Mouse (Mus musculus) Muller cell, postnatal 12 days (primary cell): ENCODE results near the gene Gm20219.
A peak's percentile ranks its signal among the peaks of the same experiment; 100 is the strongest.

Experiments used
- DNase-seq: peaks from one replicate; pipeline ENCODE4 v3.0.0-alpha.2; 2015; ENCODE audit errors: inconsistent ontology term

Gm20219 gene

DNA sequence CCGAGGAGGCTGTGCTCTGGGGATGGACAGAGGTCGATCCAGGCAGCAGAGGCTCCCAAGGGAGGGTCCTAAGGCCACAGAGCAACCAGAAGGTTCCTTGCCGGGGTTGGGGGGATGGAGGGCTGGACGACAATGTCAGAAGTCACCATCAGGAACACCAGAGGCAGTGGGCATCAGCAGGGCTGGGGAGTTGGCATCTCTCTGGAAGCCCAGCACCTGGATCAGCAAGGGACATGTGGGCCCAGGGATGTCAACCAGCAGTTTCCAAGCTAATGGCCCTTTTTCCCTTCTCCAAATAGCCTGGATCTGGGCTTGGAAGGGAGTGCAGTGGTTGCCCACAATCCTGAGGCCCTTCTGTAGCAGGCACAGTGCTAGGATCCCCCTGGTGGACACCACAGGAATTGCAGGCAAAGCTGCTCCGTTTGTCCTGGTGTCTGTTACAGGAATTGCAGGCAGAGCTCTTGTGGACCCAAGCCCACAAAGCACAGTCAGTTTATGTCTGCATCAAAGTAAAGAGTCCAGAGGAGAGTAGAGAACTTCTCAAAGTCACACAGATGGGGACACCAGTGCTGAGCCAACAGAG lies 1.3 kb downstream of the Gm20219 start:
- peak; percentile 63 for DNase-seq

DNA sequence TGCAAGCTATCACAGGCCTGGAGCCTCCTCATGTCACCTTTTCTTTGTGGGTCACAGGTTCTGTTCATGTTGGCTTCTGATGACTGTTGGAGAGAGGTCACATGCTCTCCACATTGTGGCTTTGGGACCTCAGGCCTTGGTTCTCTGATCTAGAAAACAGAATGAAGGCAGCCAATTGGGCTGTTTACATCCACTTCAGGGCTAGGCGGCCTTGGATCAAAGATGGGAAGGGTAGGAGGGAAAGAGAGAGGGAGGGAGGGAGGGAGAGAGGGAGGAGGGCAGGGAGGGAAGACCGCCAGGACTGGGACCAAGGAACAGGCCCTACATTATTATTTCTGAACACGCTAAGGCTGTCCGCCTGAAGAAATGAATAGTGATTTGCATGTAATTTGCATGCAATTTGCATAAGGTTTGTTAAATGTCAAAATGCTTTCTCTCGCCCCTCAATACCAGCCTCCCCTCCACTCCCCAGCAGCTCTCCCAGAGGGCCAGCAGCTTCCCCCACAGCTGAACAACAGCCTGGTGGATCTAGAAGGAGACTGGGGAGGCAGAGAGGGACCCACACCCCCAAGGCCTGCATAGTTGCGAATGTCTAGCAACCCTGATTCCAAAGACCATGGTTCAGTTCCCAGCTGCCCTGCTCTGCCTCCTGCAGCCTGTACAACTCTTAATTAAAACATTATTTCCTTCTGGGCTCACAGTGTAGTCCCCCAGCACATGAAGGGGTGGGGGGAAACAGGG lies 2.2 kb downstream of the Gm20219 start:
- no peak for DNase-seq

DNA sequence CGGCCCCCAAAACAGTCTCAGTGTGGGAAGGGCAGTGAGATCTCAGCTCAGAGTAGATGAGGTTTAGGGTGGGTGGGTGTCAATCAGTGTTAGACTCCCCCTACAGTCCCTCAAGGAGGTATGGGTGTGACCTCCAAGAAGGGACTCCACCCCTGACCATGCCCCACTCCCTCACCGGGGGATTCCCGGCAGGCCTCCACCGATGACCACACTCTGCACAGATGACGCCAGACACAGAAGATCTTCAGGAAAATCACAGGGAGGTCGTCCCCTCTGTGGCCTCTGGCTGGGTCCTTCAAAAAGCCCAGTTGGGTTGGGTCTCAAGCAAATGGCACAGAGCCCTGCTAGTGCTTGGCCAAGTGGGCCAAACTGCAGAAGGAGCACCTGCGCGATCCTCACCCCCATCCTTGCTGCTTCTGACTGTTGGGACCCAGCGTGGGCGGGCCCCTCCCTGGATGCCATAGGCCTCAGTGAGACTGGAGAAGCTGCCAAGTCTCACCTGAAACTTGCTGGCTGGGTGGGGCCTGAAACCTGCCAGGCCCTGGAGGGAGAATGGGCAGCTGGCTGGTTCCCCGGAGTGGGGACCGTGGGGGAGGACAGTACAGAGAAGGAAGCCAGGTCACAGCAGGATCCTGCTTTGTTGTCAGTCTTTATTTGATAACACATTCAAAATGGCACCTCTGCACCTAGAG lies 3.3 kb downstream of the Gm20219 start:
- DNase-seq: no peak

DNA sequence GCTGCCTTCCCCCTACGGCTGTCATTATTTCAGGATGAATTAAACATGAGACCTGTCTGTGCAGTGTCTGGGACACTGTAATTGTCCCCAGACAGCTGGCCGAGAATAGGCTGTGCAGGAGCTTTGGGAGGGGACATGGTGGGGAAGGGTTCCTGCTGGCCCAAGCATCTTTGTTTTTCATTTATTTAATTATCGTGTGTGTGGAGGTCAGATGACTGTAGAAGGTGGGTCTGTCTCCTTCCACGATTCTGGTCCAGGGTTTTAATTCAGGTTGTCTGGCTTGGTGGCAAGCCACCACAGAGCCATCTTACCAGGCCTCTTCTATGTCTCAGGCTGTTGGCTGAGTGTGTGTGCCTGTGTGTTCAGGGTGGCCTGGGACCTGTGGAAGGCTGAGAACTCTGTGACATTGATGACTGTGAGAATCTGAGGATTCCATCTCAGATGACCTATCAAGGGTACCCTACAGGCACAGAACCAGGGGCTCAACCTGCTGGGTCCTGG lies 5.5 kb downstream of the Gm20219 start:
- no peak for DNase-seq

DNA sequence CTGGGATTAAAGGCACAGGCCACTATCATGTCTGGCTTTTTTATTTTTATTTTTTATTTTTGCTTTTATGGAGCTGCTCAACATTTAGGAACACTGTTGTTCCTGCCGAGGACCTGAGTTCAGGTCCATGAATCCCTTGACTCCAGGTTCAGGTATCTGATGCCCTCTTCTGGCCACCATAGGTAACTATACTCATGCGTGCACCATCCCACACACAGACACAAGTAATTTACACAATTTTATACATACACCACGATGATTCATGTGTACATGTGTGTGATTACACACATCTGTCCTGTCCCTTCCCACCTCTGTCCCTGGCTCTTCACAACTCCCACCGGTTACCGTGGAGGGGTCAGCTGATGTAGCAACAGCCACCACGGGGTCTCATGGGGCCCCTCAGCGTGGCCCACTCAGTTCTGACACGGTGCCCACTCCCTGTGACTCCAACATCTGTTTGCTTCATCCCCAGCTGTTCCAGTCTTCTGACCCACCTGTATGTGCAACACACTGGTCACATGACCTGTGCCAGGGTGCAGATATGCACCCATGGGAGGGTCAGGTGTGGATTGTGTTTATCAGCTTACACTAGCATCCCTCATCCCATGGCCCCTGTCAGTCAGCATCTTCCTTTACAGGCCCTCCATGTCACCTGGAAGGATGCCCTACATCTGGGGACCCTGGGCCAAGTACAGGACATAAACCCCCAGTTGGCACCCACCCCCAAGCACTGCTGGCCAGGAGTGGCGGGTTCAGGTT lies 6.2 kb downstream of the Gm20219 start:
- no peak for DNase-seq

DNA sequence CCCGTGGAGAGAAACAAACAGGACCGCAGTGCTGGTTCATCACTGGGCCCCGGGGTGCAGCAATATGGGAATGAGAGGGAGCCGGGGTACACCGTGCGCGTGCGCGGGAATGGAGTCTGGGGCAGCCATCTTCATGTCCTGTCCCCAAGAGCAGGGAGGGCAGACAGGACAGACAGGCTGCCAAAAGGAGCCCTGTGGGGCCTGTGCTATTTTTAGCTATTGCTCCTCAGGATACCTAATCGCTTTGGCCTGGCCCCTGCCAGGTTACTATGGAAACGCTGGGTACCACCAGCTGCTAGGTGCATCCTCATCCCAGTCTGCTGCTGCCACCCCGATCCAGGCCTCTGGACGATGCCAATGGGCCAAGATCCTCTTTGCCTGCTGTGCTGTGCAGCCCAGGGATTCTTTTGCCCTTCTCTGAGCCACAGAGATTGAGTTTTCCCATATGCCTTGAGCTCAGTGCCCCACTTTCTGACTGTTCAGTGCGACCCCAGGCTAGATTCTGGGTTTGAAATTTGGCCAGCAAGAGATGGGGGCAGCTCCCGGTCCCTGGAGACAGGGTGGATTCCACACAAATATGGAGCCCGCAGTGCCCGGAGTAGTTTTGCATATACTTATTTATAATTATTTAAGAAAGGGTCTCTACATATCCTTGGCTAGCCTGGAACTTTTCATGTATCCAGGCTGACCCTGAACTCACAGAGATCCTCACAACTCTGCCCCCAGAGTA lies 6.9 kb downstream of the Gm20219 start:
- no peak for DNase-seq

DNA sequence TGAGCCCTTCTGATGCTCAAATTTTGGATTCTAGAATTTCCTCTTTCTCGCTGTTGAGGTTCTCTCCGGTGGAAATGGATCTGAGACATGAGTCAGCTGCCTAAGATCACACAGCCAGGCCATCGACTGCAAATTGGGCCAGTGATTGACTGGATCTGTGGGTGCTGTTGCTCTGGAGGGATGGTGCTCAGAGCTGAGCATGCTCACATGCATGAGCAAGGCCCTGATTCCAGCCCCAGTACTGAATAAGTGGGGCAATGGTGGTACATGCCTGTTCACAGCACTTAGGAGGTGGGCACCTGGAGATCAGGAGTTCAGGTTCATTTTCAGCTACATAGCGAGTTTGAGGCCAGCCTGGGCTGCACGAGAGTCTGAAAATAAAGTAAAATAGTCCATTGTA lies 7.6 kb downstream of the Gm20219 start:
- no peak for DNase-seq

DNA sequence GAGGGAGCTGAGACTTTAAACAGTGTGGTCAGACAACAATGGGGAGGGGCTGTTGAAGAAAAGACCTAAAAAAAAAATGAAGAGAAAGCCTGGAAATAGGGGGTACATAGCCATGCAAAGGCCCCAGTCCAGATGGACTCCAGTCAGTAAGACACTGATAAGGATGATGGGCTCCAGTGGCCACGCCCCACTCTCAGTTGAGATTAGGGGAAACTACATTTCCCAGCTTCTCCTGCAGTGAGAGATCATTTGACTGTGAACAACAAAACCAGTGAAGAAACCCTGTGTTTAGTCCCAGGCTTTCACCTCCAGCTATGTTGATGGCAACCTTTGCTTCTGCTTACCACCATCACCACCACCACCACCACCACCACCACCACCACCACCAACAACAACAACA lies 8.2 kb downstream of the Gm20219 start:
- no peak for DNase-seq

DNA sequence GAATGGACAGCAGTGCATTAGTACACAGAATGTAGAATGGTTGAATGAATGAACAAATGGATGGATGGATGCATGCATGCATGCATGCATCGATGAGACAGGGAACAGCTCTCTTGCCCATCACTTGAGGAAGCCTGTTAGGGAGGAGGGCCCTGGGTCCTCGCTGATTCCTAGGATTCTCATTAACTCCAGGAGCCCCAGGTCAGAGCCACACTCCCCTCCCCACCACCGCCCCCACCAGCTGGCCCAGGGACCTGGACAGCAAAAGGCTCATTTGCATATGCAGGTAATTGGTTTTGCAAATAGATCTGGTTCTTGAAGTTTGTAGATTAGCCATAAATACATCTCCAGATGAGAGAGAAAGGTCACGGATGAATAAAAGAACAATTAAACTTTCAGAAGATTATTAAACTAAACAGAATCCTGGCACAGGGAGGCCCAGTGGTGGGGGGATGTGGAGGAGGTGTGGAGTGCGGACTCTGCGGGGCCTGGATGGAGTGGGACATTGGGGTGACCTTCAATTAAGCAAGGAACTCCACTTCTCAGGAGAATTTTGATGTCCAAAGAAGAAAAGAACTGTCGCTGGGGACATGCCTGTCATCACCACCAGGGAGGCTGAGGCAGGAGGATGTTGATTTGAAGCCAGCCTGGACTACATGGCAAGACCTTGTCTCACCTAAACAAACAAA lies 9.3 kb downstream of the Gm20219 start:
- DNase-seq: no peak

DNA sequence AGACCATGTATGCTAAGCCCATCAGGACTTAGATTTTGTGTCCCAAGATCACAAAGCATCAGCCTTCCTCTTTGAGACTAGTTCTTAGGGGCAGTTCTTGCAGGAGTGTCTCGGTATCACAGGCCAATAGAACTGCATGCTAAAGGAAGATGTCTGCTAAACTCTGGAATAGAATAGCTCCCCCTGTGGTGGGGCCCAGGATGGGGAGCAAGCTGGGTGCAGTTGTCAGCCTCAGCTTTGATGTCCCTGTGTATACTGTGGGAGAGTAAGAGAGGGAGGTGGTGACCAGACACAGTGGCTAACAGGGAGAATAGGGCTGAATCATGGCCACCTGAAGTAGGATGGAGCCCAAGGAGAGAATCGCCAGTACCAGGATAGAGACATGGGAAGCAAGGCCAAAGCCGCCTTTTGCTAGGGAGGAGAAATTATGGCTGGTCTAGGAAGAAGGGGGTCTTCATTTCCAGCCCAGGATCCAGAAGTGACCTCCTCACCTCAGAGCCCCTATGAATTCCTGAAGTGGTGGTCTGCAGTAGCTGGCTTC lies 10.4 kb downstream of the Gm20219 start:
- no peak for DNase-seq

DNA sequence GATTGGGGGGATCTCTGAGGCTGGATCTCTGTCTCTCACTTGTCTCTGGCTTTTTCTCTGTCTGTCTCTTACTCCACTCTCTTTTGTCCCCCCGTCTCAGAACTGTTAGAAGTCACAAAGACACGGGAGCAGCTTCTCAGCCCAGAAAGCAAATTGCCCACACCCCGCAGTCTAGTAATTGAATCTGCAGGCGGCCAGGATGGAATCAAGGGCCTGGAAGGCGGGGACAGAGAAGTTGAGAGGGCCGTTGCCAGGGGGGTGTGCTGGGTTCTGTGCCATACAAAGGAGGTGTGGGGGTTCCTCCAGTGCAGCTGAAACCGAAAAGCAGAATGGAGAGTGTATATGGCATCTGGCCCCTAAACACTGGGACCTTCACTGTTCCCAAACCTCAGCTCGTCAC lies 11.5 kb downstream of the Gm20219 start:
- peak; percentile 24 for DNase-seq

DNA sequence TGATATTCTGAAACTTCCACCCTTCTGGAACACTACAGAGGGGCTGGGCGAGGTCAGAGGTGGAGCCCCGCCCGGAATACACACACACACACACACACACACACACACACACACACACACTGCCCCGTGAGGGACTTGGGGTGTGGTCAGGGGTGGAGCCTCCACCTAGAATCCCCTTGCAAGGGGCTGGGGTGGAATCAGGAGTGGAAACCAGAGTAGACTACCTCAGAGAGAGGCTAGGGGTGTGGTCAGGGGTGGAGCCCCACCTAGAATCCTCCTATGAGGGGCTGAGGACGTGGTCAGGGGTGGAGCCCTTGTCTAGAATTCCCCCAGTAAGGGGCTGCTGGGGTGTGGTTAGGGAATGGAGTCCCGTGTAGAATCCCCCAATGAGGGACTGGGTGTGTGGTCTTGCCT lies 13.6 kb downstream of the Gm20219 start:
- DNase-seq: no peak

DNA sequence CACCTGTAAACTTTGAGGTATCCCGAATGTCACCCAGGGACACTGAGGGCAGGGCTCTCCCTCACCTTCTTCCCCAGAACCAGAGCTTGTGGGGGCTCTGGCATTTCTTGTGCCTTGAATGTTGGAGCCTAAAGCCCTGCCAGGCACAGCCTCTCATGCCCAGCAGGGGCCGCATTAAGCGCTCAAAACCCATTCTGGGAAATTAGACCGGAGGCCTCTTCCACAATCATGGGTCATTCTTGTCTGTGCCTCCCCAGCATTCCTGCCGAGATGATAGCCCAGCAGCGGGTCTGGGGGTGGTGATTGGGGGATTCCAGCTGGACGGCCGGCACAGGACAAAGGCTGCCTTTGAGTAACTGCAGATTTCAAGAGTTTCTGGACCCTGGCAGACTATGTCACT lies 16.3 kb downstream of the Gm20219 start:
- DNase-seq: peak; percentile 84

DNA sequence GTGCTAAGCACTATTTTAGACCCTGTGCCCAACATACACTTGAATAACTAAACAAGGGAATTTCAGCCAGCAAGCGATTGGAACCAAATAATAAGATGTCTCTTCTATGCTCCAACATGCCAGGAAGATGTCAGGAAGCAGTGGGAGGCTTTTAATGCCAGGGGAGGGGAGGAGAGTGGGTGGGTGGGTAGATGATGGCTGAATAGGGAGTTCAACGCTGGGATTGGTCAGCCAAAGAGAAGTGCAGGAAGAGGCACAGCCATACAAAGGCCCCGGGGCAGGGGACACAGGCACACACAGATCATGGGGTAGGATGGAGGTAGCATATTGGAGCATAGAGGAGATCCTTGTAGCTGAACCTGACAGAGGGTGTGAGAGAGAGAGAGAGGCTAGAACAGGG lies 17.3 kb downstream of the Gm20219 start:
- DNase-seq: no peak

DNA sequence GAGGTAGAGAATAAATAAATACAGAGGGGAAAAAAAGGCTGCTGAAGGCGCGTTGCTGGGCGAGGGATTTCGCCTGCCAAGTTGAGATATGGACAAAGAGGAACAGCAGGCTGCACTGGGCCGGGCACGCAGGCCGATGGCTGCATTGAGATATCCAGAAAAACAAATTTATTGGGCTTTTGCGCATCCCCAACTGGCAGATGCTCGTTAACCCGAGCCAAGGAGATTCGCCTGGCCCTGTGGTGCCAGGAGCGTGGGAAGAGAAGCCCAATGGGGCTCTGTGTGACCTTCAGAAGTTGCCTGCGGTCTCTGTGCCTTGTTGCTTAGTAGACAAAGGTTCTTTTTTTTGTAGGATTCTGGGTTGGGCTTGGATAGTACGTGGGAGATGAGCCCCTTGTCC lies 18.0 kb downstream of the Gm20219 start:
- no peak for DNase-seq

DNA sequence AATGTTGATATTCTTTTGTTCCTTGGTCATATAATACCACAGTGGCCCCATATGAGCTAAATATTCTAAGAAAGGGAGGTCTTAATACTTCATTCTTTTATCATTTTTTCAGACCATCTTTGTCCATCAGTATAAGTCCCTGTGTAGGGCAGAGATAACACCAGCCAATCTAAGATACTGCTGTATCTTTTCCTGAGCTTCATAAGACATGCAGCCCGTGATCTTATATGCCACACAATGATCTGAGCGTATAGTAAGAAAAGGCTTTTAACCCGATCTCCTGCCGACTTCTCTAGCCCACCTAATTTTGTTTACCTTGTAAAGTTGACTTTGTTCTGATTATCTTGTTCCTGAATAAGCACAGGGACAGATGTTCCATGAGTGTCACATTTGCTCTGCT lies 29.2 kb downstream of the Gm20219 start:
- no peak for DNase-seq

DNA sequence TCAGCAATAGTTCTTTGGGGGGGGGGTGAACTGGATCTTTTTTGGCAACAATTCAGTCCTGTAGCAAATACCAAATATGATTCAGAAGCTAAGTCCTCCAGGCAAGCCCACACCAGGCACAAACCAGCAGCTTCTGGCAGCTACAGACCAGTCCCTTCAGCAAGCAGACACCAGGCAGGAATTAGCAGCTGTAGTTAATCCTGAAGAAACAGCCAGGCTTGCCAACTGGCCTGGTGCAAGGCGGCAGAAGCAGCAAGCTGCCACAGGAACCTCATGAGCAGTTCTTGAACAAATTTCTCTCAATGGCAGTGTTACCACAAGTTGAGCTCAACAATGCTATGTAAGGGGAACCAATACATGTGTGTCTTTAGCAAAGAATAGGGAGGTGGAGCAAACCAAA lies 31.4 kb downstream of the Gm20219 start:
- DNase-seq: no peak

DNA sequence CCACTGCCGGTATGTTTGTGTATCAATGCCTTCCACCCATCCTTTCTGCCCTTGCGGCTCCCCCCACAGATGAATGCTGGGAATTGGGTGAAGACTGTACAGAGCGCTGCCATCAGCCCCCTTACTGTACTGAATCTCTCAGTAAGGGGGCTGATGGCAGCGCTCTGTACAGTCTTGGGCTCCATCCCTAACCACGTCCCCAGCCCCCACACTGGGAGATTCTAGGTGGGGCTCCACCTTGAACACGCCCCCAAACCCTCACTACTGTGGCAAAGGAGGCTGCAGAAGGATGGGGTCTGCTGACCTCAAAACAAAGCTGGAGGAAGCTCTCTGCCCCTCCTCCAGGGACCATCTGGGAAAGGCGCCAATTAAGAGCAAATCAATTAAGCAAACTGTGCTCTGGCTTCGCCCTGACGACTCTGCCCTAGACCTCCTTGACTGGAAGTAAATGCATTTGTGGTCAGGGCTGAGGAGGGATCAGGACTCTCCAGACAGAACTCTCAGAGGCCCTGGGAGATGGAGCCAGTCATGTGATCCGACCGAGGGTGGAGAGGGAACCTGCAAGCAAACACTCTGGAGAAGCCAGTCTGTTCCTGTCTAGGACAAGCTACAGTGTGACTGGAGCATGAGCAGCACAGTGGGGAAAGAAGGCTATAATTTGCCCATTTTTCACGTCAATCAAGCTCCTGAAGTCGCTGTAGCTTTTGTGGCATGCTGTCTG lies 38.3 kb downstream of the Gm20219 start:
- peak; percentile 14 for DNase-seq

DNA sequence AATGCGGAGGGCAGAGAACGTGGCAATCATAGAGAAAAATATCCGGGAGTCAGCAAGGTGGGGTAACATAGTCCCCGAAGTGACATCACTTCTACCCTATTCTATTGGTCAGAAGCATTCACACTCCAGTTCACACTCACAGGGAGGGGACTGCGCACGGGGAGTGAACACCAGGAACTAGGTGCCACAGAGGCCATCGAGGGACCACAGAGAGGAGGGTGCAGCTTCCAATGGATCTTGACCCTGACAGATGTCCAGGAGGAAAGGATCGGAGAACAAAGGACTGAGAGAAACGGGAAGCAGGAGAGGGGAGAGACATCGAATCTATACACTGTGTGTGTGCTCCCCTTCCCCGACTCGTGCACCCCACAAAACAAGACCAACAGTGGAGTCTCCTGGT lies 39.3 kb downstream of the Gm20219 start:
- no peak for DNase-seq

DNA sequence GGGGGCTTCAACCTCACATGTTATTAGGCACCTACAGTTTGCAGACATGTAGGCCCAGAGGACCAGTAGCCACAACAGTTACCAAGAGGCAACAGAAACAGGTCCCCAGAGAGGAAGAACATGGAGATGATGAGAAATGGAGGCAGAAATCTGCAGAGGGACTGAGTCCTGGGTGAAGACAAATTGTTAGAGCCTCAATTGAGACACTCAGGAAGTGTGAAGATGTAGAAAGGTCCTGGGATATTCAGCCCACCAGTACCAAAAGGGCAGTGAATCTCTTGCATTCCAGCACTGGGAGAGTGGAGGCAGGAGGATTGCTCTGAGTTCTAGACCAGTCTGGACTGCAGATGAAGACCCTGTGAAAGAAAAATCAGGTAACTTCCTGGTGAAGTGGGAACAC lies 39.9 kb downstream of the Gm20219 start:
- no peak for DNase-seq
